Mouse (Mus musculus) kidney, embryonic 14.5 days (tissue): ENCODE results near the gene Hectd4. TPM values are rescaled to one million over a fixed set of nuclear protein-coding genes. Genes with fewer than 3 reads are reported as not detected.

Source experiments
- ATAC-seq: fragments of 200-750 bp; cut with Nextera tagmentation; 2 replicates; pipeline ENCODE4 v1.8.0; 2017; ENCODE audit warnings: moderate number of reproducible peaks, mild to moderate bottlenecking, moderate TSS enrichment, moderate library complexity; ENCODE audit not compliant: low FRiP score, low TSS enrichment
- H3K27ac ChIP-seq: fragments of 300-500 bp; sonication (generic); 2 replicates; pipeline ENCODE4 v1.5.1; 2014; ENCODE audit warnings: low read depth, mild to moderate bottlenecking, low read length, moderate library complexity, mixed read lengths
- H3K27me3 ChIP-seq: fragments of 300-500 bp; sonication (generic); 2 replicates; pipeline ENCODE4 v1.6.1; 2014; ENCODE audit warnings: mild to moderate bottlenecking, low read length; ENCODE audit not compliant: control insufficient read depth, insufficient read depth
- H3K36me3 ChIP-seq: fragments of 300-500 bp; sonication (generic); 2 replicates; pipeline ENCODE4 v1.6.1; 2014; ENCODE audit warnings: low read length, mixed read lengths; ENCODE audit not compliant: control insufficient read depth, insufficient read depth
- H3K4me1 ChIP-seq: fragments of 300-500 bp; sonication (generic); 2 replicates; pipeline ENCODE4 v1.6.1; 2014; ENCODE audit warnings: low read length, mixed read lengths; ENCODE audit not compliant: control insufficient read depth, insufficient read depth
- H3K4me2 ChIP-seq: fragments of 300-500 bp; sonication (generic); replicated peaks from 2 replicates; pipeline ENCODE4 v1.6.1; 2014; ENCODE audit warnings: low read depth, mild to moderate bottlenecking, low read length
- H3K4me3 ChIP-seq: fragments of 300-500 bp; sonication (generic); 2 replicates; pipeline ENCODE4 v1.5.1; 2014; ENCODE audit warnings: mild to moderate bottlenecking, low read length
- H3K9ac ChIP-seq: fragments of 300-500 bp; sonication (generic); 2 replicates; pipeline ENCODE4 v1.6.1; 2014; ENCODE audit warnings: low read depth, mild to moderate bottlenecking, low read length, moderate library complexity
- H3K9me3 ChIP-seq: fragments of 300-500 bp; sonication (generic); 2 replicates; pipeline ENCODE4 v1.6.1; 2016; ENCODE audit warnings: low read length; ENCODE audit not compliant: control insufficient read depth
- WGBS: fragments of 180-500 bp; shearing (Covaris S2); extraction: QIAGEN DNeasy Blood & Tissue Kit; methylation state at CpG from one replicate; pipeline ENCODE4 v1.1.7; 2014; 5-methylcytosine and 5-hydroxymethylcytosine counted together
- polyA plus RNA-seq: library from polyadenylated mRNA; unstranded; fragments of >200 nt; fragmentation: Nextera tagmentation; extraction: Ambion mirVana; gene quantifications from 2 replicates; pipeline ENCODE4 v1.2.1, GENCODE M21; 2014

Hectd4 gene
- polyA plus RNA-seq, 1 experiment from 2014 or later, result 8.0 TPM

DNA sequence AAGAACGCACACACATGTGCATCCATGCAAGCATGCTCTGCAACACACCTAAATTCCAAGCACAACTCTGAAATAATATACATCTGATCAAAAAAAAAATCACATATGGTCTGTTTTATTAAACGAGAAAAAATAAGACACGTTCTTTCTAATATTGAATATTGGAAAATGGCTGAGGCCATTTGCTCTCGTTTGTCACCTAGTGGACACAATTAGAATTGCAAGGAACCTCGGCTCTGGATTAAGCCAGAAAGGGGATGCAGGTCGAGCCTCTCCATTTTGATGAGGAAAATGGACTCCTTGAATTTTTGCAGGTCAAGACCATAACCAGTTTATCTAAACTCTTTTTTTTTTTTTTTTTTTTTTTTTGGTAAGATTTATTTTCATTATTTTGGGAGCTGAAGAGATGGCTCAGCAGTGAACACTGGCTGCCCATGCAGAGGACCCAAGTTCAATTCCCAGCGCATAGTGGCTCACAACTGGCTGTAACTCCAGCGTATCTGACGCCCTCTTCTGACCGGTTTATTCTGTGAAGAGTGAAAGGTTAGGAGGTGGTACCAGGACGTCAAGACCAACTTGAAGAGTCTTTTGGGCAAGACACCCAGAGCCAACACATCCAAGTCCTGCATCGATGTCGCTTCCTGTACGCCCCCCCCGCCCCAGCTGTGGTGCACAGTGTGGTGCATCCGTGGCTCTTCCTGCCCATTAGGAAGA is 172.8 kb downstream of the Hectd4 start:
- Histone ChIP-seq H3K36me3 (no peaks in the 10 kb centered on the region), H3K9ac (no peak overlapping the region), H3K4me3 (no peak overlapping the region), H3K9me3 (no peaks in the 10 kb centered on the region), H3K27ac (no peak overlapping the region), H3K4me2 (no peak overlapping the region), H3K4me1 (no peaks in the 10 kb centered on the region), H3K27me3 (no peaks in the 10 kb centered on the region)
- no peak for ATAC-seq
- 60% methylated on average over 16 of the region's 16 CpGs for WGBS

DNA sequence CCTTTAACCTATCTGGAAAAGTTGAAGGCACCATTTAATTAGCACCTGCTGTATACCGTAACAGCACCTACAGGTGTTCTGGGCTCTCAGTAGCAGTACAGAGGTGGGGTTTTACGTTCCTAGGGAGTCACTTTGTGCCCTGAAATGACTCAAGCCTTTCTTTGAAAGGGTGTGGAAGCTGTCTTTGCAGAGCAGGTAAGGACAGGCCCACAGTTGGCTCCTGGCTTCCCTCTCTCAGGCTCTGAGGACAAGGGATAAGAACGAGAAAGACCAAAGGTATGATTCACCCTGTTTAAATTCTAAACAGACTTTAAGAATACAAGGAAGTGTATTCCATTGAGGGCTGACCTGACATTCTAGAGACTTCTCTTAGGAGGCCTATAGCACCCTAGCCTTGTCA is 173.4 kb downstream of the Hectd4 start:
- H3K4me3 ChIP-seq, result no peak overlapping the region
- H3K36me3 ChIP-seq, result no peaks in the 10 kb centered on the region
- H3K9ac ChIP-seq, result no peak overlapping the region
- no peak overlapping the region for H3K4me2 ChIP-seq
- no peaks in the 10 kb centered on the region for H3K27me3 ChIP-seq
- H3K27ac ChIP-seq, result no peak overlapping the region
- 80% methylated on average over 3 of the region's 3 CpGs for WGBS
- ATAC-seq, result no peak
- no peaks in the 10 kb centered on the region for H3K4me1 ChIP-seq
- no peaks in the 10 kb centered on the region for H3K9me3 ChIP-seq

DNA sequence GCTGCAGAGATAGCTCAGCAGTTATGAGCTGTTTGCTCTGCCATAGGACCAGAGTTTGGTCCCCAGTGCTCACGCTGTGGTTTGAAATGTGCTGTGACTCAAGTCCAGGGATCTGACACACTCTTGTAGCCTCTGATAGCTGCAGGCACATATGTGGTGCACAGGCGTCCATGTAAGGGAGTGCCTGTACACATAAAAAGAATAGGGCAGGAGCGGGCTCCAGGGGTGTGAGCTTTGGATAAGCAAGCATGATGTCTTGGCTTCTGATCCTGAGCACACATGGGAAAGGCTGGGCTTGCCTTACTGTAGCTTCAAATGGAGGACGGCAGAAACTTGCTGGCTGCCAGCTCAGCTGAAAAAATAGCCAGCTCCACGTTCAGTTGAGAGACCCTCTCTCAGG is 175.6 kb downstream of the Hectd4 start:
- no peak overlapping the region for H3K9ac ChIP-seq
- no peak overlapping the region for H3K4me3 ChIP-seq
- H3K27me3 ChIP-seq, result no peaks in the 10 kb centered on the region
- H3K9me3 ChIP-seq, result no peaks in the 10 kb centered on the region
- H3K4me1 ChIP-seq, result peaks cover 12% of the 10 kb centered on the region
- no peak overlapping the region for H3K27ac ChIP-seq
- no peaks in the 10 kb centered on the region; the same call in 1 of the 2 replicates for H3K36me3 ChIP-seq
- H3K4me2 ChIP-seq, result no peak overlapping the region
- ATAC-seq, result no peak
- WGBS, result 80% methylated on average over 5 of the region's 5 CpGs

DNA sequence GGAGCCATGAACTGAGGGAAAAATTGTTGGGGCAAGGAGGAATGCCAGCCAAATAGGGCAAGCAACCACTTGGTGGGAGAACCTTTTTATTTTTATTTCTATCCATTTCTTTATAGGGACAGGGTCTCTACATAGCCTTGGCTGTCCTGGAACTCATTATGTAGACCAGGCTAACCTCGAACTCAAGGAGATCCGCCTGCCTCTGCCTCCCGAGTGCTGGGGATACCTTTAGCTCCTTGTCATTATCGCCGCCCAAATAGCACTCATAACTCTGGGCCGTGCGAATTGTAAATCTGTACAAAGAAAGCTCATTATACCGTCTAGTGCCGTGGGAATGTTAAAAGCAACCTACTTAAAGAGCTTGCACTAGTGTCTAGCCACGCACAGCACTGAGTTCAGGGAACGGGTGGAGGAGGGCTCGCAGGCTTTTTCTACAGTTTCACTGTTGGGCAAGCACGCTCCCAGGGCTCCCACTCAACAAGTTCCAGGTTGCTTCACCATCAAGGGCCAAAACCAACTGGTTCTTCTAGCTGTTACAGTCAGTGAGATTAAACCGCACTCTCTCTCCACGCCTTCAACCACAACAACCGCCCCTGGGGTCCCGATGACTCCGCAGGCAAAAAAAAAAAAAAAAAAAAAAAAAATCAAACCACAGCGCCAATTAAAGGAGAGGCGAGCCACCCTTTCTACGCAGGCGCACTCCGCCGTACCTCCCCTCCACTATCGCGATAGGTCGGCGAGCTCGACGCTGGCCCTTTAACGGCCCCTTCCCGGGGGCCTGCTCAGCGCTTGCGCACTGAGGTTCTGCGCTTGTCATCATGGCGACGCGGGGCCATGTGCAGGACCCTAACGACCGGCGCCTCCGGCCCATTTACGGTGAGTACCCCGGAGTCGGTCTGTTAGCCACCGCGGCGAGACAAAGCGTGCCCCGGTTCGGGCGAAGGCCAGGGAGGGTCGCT is 177.4 kb downstream of the Hectd4 start, which contains the start of gene Naa25:
Gene Naa25, plus strand, starts transcription at position 750 of the 959 bp plus-strand sequence.
- H3K27ac ChIP-seq, result peak within 1 kb of the TSS; percentile 84
- peak within 1 kb of the TSS; percentile 99 for H3K4me3 ChIP-seq
- H3K9ac ChIP-seq, result peak within 1 kb of the TSS; percentile 84
- 10% methylated on average over 53 of the region's 53 CpGs for WGBS
- ATAC-seq, result peak; percentile 95
- no peaks in the 10 kb centered on the region for H3K27me3 ChIP-seq
- no peaks in the 10 kb centered on the region; the same call in 1 of the 2 replicates for H3K36me3 ChIP-seq
- H3K4me2 ChIP-seq, result peak within 1 kb of the TSS; percentile 90
- H3K4me1 ChIP-seq, result peaks cover 12% of the 10 kb centered on the region
- H3K9me3 ChIP-seq, result no peaks in the 10 kb centered on the region

DNA sequence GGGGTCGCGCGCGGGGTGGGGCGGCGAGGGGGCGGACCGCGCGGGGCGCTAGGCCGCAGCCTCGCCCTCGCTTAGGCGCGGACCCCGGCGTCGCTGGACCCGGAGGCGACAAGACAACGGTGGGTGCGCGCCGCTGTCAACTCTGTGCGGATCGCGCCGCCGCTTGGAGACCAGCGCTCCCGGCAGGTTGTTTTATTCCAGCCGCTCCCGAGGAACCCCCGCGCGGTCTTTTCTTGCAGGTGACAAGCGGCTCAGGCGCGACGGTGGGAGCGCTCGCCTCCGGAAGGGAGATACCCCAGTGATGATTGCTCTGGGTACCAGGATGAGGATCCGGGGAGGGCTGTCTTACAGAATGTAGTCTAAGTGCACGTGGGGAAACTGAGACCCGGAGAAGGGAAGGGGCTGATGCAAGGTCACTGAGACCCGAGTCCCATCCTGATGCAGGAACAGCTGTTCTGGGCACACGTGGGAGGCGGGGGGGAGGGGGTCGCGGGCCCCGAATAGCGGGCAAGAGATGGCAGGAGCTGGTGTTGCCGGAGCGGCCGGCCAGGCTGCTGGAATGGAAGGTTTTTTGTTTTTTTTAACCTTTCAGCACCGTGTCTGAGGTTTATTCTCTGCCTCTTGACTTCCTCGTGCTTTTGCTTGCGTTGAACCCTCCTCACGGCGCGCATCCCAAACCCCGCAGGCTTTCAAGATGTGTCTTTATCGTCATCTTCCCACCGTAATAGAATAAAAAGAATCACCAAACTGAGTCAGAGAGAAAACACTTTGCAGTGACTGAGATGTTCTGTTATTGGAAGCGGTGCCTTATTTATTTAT is 178.3 kb downstream of the Hectd4 start:
- under 1% methylated on average over 67 of the region's 67 CpGs for WGBS
- peaks cover 12% of the 10 kb centered on the region for H3K4me1 ChIP-seq
- no peaks in the 10 kb centered on the region; the same call in 1 of the 2 replicates for H3K36me3 ChIP-seq
- H3K9me3 ChIP-seq, result no peaks in the 10 kb centered on the region
- H3K4me3 ChIP-seq, result peak overlapping the region; percentile 99
- peak overlapping the region; percentile 43; the same call in 1 of the 2 replicates for H3K27ac ChIP-seq
- H3K4me2 ChIP-seq, result peak overlapping the region; percentile 90
- H3K27me3 ChIP-seq, result no peaks in the 10 kb centered on the region
- peak; percentile 80 for ATAC-seq
- peak overlapping the region; percentile 84 for H3K9ac ChIP-seq

DNA sequence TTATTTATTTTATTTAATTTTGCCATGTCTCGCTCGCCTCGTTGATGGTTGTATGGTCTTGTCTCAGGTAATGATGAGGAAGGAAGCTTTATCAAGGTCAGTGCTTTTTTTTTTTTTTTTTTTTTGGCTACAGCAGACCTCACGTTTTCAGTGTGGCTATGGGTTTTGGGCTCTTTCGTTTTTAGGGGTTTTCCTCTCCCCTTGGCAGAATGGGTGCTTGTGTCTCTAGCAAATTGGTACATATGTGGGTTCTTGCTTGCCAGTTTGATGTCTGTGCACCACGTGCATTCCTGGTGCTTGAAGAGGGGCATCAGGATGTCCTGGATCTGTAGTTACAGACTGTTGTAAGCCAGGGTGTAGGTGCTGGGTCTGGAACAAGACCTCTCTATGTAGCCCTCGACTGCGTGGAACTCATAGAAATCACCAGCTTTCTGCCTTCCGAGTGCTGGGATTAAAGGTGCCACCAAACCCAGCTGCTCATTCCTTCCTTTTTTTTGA is 179.0 kb downstream of the Hectd4 start:
- H3K27me3 ChIP-seq, result no peaks in the 10 kb centered on the region
- WGBS, result 60% methylated on average over 9 of the region's 9 CpGs
- peaks cover 3% of the 10 kb centered on the region; the same call in 1 of the 2 replicates for H3K36me3 ChIP-seq
- no peak overlapping the region for H3K27ac ChIP-seq
- no peak for ATAC-seq
- H3K9me3 ChIP-seq, result no peaks in the 10 kb centered on the region
- peak overlapping the region; percentile 99 for H3K4me3 ChIP-seq
- peak overlapping the region; percentile 84 for H3K9ac ChIP-seq
- peaks cover 12% of the 10 kb centered on the region for H3K4me1 ChIP-seq
- peak overlapping the region; percentile 90 for H3K4me2 ChIP-seq

DNA sequence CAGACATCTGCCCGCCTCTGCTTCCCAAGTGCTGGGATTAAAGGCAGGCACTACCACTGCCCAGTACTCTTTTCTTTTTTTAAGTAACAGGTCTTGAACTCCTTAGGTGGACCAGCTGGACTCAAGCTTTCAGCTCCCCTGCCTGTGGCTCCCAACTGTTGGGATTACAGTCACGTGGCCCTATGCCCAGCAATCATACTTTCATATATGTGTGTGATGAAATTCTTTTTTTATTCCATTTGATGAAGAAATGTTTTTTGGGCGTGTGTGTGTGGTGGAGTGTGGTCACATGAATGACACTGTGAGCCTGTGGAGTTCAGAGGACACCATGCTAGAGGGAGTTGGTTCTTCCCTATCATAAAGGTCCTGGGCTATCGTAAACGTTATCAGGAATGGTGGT is 179.5 kb downstream of the Hectd4 start:
- Histone ChIP-seq H3K4me1 (peaks cover 12% of the 10 kb centered on the region), H3K9me3 (no peaks in the 10 kb centered on the region), H3K9ac (no peak overlapping the region), H3K27ac (no peak overlapping the region), H3K36me3 (peaks cover 4% of the 10 kb centered on the region; the same call in 1 of the 2 replicates), H3K27me3 (no peaks in the 10 kb centered on the region), H3K4me3 (no peak overlapping the region), H3K4me2 (peak overlapping the region; percentile 90; the same call in 1 of the 2 replicates)
- 88% methylated on average over 5 of the region's 5 CpGs for WGBS
- ATAC-seq, result no peak

DNA sequence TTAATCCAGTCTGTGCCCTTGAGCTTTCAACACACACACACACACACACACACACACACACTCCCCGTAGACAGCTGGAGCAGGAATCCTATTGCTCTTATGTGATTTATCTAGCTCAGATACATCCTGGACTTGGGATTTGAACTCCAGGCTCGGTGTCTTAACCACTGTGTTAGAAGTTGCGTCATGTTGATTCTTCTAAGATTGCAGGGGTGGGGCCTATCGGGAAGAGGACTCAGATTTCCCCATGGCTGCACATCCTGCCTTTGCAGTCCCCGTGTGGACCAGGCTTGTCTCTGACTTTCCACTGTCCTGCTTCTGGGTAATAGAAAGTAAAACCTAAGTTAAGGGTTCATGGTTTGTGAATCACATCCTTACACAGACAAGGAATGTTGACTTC is 180.0 kb downstream of the Hectd4 start:
- no peaks in the 10 kb centered on the region for H3K9me3 ChIP-seq
- no peaks in the 10 kb centered on the region for H3K27me3 ChIP-seq
- H3K27ac ChIP-seq, result no peak overlapping the region
- ATAC-seq, result no peak
- peaks cover 4% of the 10 kb centered on the region; the same call in 1 of the 2 replicates for H3K36me3 ChIP-seq
- no peak overlapping the region for H3K4me3 ChIP-seq
- WGBS, result 49% methylated on average over 5 of the region's 5 CpGs
- peaks cover 12% of the 10 kb centered on the region for H3K4me1 ChIP-seq
- no peak overlapping the region for H3K9ac ChIP-seq
- no peak overlapping the region for H3K4me2 ChIP-seq
